In the genomic region with DNA sequence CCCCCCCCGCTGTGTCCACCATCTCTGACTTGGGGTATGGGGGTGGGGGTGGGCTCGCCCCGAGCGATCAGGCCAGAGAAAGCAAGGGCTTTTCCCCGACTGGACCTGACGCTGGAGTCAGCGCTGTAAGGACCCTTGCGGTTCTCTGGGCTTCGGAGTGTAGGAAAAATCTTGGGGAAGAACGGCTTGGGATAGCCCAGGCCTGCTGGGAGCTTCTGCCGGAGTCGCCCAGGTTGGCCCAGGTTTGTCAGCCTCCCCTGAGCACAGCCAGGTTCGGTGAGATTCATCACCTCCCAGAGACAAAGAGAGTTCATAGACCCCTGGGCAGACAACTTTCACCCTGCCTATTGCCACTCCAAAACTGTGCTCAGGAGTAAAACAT, we compare ENCODE assay signal across 10 mouse cellular contexts. TPM values are rescaled to one million over a fixed set of nuclear protein-coding genes. Genes with fewer than 3 reads are reported as not detected.
DNase-seq lines count a peak whose midpoint lies in the region; ATAC-seq and TF ChIP-seq lines count a peak whose summit lies in the region.
"Had no signal": no experiment of that assay in that cellular context is flagged by ENCODE, and none has a peak within 500 bp of the region (broad histone marks: within the 10 kb centered on the region; RNA-seq: fewer than 3 reads in every experiment).

No protein-coding gene starts in this region.

- H3K27ac ChIP-seq in kidney, embryonic 16.5 days (ENCODE audit: low read length), result peak overlapping the region; percentile 68; the same call in 1 of the 2 replicates
- no peak overlapping the region for H3K27ac ChIP-seq in embryonic facial prominence, embryonic 14.5 days (replicated peaks; ENCODE audit: low read depth, low read length)
- no peak overlapping the region for H3K27ac ChIP-seq in intestine, embryonic 15.5 days
- H3K27ac ChIP-seq in midbrain, postnatal 0 days (ENCODE audit: low read depth, low read length), result no peak overlapping the region
- H3K27ac ChIP-seq: gastrocnemius, adult 2 months; limb, embryonic 15.5 days had no signal

- peak overlapping the region; percentile 36; the same call in 1 of the 2 replicates for H3K4me3 ChIP-seq in kidney, embryonic 16.5 days (ENCODE audit: low read length)
- H3K4me3 ChIP-seq in embryonic facial prominence, embryonic 14.5 days (ENCODE audit: low read depth, low read length), result peak overlapping the region; percentile 30
- no peak overlapping the region for H3K4me3 ChIP-seq in intestine, embryonic 15.5 days (replicated peaks)
- peak overlapping the region; percentile 29 for H3K4me3 ChIP-seq in midbrain, postnatal 0 days (ENCODE audit: low read depth, low read length)
- H3K4me3 ChIP-seq: gastrocnemius, adult 2 months had no signal

- H3K27me3 ChIP-seq in kidney, embryonic 16.5 days (ENCODE audit: insufficient read depth, low read length), result peaks cover 6% of the 10 kb centered on the region
- H3K27me3 ChIP-seq in embryonic facial prominence, embryonic 14.5 days (replicated peaks; ENCODE audit: control insufficient read depth, insufficient read depth, low read length), result peaks cover 55% of the 10 kb centered on the region
- peaks cover 10% of the 10 kb centered on the region for H3K27me3 ChIP-seq in intestine, embryonic 15.5 days (replicated peaks)
- H3K27me3 ChIP-seq in midbrain, postnatal 0 days (ENCODE audit: insufficient read depth, low read length), result peaks cover 14% of the 10 kb centered on the region

- DNase-seq in kidney, adult 8-10 months, result no peak
- no peak for DNase-seq in embryonic facial prominence, embryonic 14.5 days (ENCODE audit: low spot score)
- no peak for DNase-seq in midbrain, postnatal 0 days (ENCODE audit: low spot score)
- DNase-seq in layer of hippocampus, postnatal 14 days (ENCODE audit: low spot score in 2 of 2), result no peak
- no peak for DNase-seq in spleen, adult 12 weeks (ENCODE audit: low spot score)
- DNase-seq in layer of hippocampus, adult 9-11 months, result no peak
- DNase-seq: gastrocnemius, adult 2 months had no signal

- no peak for TF ChIP-seq CTCF in midbrain, postnatal 0 days (IDR thresholded peaks at IDR 0.05)

- H3K36me3 ChIP-seq in kidney, embryonic 16.5 days (ENCODE audit: insufficient read depth, low read length), result peaks cover 28% of the 10 kb centered on the region
- no peaks in the 10 kb centered on the region for H3K36me3 ChIP-seq in embryonic facial prominence, embryonic 14.5 days (ENCODE audit: control insufficient read depth, insufficient read depth, low read length)
- no peaks in the 10 kb centered on the region for H3K36me3 ChIP-seq in intestine, embryonic 15.5 days
- H3K36me3 ChIP-seq in midbrain, postnatal 0 days (ENCODE audit: insufficient read depth, low read length), result no peaks in the 10 kb centered on the region

- H3K4me2 ChIP-seq in kidney, embryonic 16.5 days (replicated peaks; ENCODE audit: low read depth, low read length), result peak overlapping the region; percentile 46
- peak overlapping the region; percentile 52 for H3K4me2 ChIP-seq in embryonic facial prominence, embryonic 14.5 days (ENCODE audit: low read depth, low read length)
- H3K4me2 ChIP-seq in intestine, embryonic 15.5 days (replicated peaks), result peak overlapping the region; percentile 80
- peak overlapping the region; percentile 51 for H3K4me2 ChIP-seq in midbrain, postnatal 0 days (ENCODE audit: low read depth, low read length, poor library complexity, severe bottlenecking)

- H3K9me3 ChIP-seq in kidney, embryonic 16.5 days (ENCODE audit: low read length), result no peaks in the 10 kb centered on the region
- no peaks in the 10 kb centered on the region for H3K9me3 ChIP-seq in embryonic facial prominence, embryonic 14.5 days (ENCODE audit: control insufficient read depth, low read length)
- no peaks in the 10 kb centered on the region for H3K9me3 ChIP-seq in intestine, embryonic 15.5 days
- no peaks in the 10 kb centered on the region for H3K9me3 ChIP-seq in midbrain, postnatal 0 days (ENCODE audit: low read length)
- H3K9me3 ChIP-seq: limb, embryonic 15.5 days had no signal

- peaks cover 52% of the 10 kb centered on the region for H3K4me1 ChIP-seq in kidney, embryonic 16.5 days (ENCODE audit: insufficient read depth, low read length)
- H3K4me1 ChIP-seq in embryonic facial prominence, embryonic 14.5 days (ENCODE audit: control insufficient read depth, insufficient read depth, low read length), result no peaks in the 10 kb centered on the region; the same call in none of the 2 replicates
- H3K4me1 ChIP-seq in intestine, embryonic 15.5 days (replicated peaks), result peaks cover 9% of the 10 kb centered on the region
- peaks cover 5% of the 10 kb centered on the region; the same call in 1 of the 2 replicates for H3K4me1 ChIP-seq in midbrain, postnatal 0 days (ENCODE audit: insufficient read depth, low read length)

- 26% methylated on average over 13 of the region's 13 CpGs for WGBS in kidney, embryonic 16.5 days
- 17% methylated on average over 9 of the region's 13 CpGs for WGBS in embryonic facial prominence, embryonic 14.5 days
- 29% methylated on average over 12 of the region's 13 CpGs for WGBS in intestine, embryonic 15.5 days
- 11% methylated on average over 12 of the region's 13 CpGs for WGBS in midbrain, postnatal 0 days

- peak; percentile 25 for ATAC-seq in kidney, embryonic 16.5 days (ENCODE audit: low FRiP score, low TSS enrichment)
- no peak for ATAC-seq in embryonic facial prominence, embryonic 14.5 days (ENCODE audit: low read depth)
- ATAC-seq in intestine, embryonic 15.5 days, result peak; percentile 31; the same call in 1 of the 2 replicates
- ATAC-seq in midbrain, postnatal 0 days (ENCODE audit: low FRiP score), result no peak

- peak overlapping the region; percentile 23 for H3K9ac ChIP-seq in kidney, embryonic 16.5 days (replicated peaks; ENCODE audit: low read length)
- H3K9ac ChIP-seq in embryonic facial prominence, embryonic 14.5 days (ENCODE audit: low read depth, low read length), result peak overlapping the region; percentile 34; the same call in 1 of the 2 replicates
- H3K9ac ChIP-seq in intestine, embryonic 15.5 days, result no peak overlapping the region
- no peak overlapping the region for H3K9ac ChIP-seq in midbrain, postnatal 0 days (replicated peaks; ENCODE audit: low read length, poor library complexity, severe bottlenecking)
- H3K9ac ChIP-seq: limb, embryonic 15.5 days had no signal

RNA-seq across cellular contexts. Expression of a gene that starts 17.8 kb away (rescaled TPM):
- 38.7 and 44.4 TPM in 2 replicates for polyA plus RNA-seq in kidney, embryonic 16.5 days (2015; fragmentation: Nextera tagmentation; extraction: Ambion mirVana)
- 1.2 and 1.3 TPM in 2 replicates for polyA plus RNA-seq in embryonic facial prominence, embryonic 14.5 days (2014; fragmentation: Nextera tagmentation; extraction: Ambion mirVana)
- polyA plus RNA-seq in intestine, embryonic 15.5 days (2015; fragmentation: Nextera tagmentation; extraction: Ambion mirVana), result 1.8 and 2.4 TPM in 2 replicates
- total RNA-seq in midbrain, postnatal 0 days (2014; rRNA removed), result 8.2 and 8.7 TPM in 2 replicates
- polyA plus RNA-seq in midbrain, postnatal 0 days (2015; fragmentation: Nextera tagmentation; extraction: Ambion mirVana), result 3.1 and 3.8 TPM in 2 replicates
- total RNA-seq in layer of hippocampus, postnatal 14 days (2021), result 10 to 100 TPM; 15.8 to 15.9 TPM
- total RNA-seq: gastrocnemius, adult 2 months had no signal

Comparison
In these comparisons a context has a peak if more than half of its experiments do, and no peak if none do; other contexts are left out.
1. ATAC-seq: peak in kidney, embryonic 16.5 days (single experiment) and intestine, embryonic 15.5 days (single experiment); none in embryonic facial prominence, embryonic 14.5 days (single experiment) and midbrain, postnatal 0 days (single experiment).
2. H3K9ac ChIP-seq: peak in kidney, embryonic 16.5 days (single experiment) and embryonic facial prominence, embryonic 14.5 days (single experiment); none in intestine, embryonic 15.5 days (single experiment) and midbrain, postnatal 0 days (single experiment).
3. Peak in every context shown above with its lines, with median percentiles within 50 percentile points of each other: H3K4me2 ChIP-seq.